Mouse (Mus musculus) MEL (cell line): ENCODE measurements around the gene Adprm.

ENCODE experiments used
- CTCF ChIP-seq, 3 experiments: IDR thresholded peaks in 2 of 3; conservative IDR thresholded peaks in 1 of 3; 2 replicates each; pipeline ENCODE4 v1.5.1; 2011 to 2012; ENCODE audit warnings: low read length in 3 of 3, low read depth in 2 of 3, mild to moderate bottlenecking in 2 of 3, improper control_type of control experiment in 1 of 3, inconsistent platforms in 1 of 3, mixed read lengths in 1 of 3, moderate library complexity in 1 of 3; ENCODE audit not compliant: control insufficient read depth in 1 of 3, insufficient read depth in 1 of 3, poor library complexity in 1 of 3, severe bottlenecking in 1 of 3
- ETS1 ChIP-seq: IDR thresholded peaks from 2 replicates; pipeline ENCODE4 v1.6.1; 2012; ENCODE audit warnings: low read depth, mild to moderate bottlenecking, inconsistent platforms, low read length, improper control_type of control experiment, moderate library complexity
- JUND ChIP-seq: IDR thresholded peaks from 2 replicates; pipeline ENCODE4 v1.6.1; 2011; ENCODE audit warnings: low read depth, mild to moderate bottlenecking, improper control_type of control experiment, low read length
- MAFK ChIP-seq: IDR thresholded peaks from 2 replicates; pipeline ENCODE4 v1.6.1; 2011; ENCODE audit warnings: low read depth, mild to moderate bottlenecking, low read length, improper control_type of control experiment, borderline replicate concordance
- POLR2AphosphoS2 ChIP-seq: IDR thresholded peaks from 2 replicates; pipeline ENCODE4 v1.6.1; 2011; ENCODE audit warnings: low read length, improper control_type of control experiment
- TAL1 ChIP-seq: IDR thresholded peaks from 2 replicates; pipeline ENCODE4 v1.6.1; 2012; ENCODE audit warnings: mild to moderate bottlenecking, inconsistent platforms, low read length, moderate library complexity, mixed read lengths

DNA sequence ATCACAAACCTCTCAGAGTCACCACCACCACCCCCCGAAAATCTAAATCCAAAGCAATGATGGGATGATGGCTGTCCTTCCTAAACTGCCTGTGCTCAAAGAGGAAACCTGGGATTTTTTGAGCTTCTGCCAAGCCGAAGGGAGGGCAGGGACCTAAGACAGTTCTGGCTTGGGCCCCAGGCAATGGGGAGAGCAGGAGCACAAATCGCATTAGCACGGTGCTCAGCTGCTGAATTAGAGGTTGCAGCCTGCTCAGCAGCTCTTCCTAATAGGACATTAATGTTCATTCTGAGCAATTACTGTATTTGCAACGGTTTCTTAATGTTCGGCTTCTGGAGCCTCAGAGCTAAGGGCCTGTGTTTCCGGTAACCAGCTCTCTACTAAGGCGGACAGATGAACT lies 44.4 kb downstream of the Adprm start:
- no peak for TF ChIP-seq MAFK
- no peak for TF ChIP-seq JUND
- TF ChIP-seq ETS1: no peak
- TF ChIP-seq TAL1: no peak
- TF ChIP-seq CTCF (IDR thresholded peaks at IDR 0.05 in 2 of 3, conservative IDR thresholded peaks at IDR 0.05 in 1 of 3; ENCODE audit: control insufficient read depth in 1 of 3, insufficient read depth in 1 of 3, low read depth in 2 of 3, low read length in 3 of 3, poor library complexity in 1 of 3, severe bottlenecking in 1 of 3): no peak
- TF ChIP-seq POLR2AphosphoS2: no peak
